Mouse (Mus musculus): ENCODE data around the gene Ufd1. TPM values are rescaled to one million over a fixed set of nuclear protein-coding genes. Genes with fewer than 3 reads are reported as not detected.

Ufd1 gene
- 10 to 100 TPM; 52.6 to 58.4 (median 55.9) TPM for total RNA-seq (2022)

- peak; percentile 94 for DNase-seq (ENCODE audit: low spot score)
Measured at GRCm38 (mm10) chr16:18811468-18812384, at the start of gene Ufd1, which contains the start of gene Cdc45. TSS of gene Ufd1 (plus strand) at chr16:18811779. TSS of gene Cdc45 (minus strand) at chr16:18811987.

DNA sequence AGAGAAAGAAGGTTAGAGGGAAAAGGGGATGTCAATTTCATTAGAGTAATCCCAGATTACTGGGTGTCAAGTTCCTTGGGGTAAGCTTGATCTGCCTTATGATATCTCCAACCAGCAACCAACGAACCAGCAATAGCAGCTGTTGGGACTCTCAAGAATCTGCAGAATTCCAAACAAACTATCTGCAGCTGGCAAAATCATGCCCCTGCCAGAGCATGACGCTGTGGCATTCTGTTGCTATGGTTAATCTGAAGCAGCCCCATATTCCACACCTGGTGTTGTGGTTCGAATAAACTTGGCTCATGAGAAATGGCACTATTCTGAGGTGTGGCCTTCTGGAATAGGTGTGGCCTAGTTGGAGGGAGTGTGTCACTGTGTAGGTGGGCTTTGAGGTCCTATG lies 48.6 kb upstream of the Ufd1 start:
- no peak for DNase-seq (ENCODE audit: low spot score)

DNA sequence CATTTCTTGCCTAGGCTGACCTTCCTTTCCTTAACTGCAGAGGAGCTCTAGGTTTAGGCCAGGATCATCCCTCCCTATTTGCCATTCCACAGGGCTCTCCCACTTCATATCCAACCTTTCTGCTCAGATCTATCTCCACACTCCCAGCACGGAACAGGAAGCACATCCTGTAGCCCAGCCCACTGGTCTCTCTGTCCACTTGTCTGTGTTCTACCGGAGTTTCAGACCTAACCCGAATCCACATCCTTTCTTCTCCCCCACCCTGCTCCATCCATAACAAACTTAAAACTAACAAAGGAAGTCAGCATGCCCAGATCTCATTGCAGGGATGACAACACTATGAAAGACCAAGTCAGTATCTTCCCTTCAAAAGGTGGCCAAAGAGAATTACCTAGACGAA lies 45.2 kb upstream of the Ufd1 start:
- DNase-seq (ENCODE audit: low spot score), result no peak

GRCm38 (mm10) chr16:18769501-18769900 lies 42.1 kb upstream of the Ufd1 start:
- DNase-seq (ENCODE audit: low spot score), result no peak

DNA sequence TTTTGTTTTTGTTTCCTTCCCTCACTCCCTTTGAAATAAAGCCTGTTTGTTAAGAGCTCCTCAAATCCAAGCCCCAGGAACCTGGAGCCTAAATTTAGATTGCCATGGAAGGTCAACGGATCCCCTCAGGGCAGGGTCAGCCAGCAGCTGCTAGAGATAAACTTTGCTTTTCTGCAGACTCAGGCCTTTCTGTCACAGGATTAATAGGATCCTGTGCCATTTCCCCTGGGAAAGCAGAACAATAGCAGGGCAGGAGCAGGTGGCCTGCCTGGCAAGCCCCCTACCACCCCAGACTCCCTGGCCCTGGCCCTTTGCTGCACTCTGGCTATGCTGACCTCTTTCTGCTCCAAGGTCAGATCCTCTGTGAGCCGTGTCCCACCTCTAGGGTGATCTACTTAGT lies 37.6 kb upstream of the Ufd1 start:
- DNase-seq (ENCODE audit: low spot score), result no peak

DNA sequence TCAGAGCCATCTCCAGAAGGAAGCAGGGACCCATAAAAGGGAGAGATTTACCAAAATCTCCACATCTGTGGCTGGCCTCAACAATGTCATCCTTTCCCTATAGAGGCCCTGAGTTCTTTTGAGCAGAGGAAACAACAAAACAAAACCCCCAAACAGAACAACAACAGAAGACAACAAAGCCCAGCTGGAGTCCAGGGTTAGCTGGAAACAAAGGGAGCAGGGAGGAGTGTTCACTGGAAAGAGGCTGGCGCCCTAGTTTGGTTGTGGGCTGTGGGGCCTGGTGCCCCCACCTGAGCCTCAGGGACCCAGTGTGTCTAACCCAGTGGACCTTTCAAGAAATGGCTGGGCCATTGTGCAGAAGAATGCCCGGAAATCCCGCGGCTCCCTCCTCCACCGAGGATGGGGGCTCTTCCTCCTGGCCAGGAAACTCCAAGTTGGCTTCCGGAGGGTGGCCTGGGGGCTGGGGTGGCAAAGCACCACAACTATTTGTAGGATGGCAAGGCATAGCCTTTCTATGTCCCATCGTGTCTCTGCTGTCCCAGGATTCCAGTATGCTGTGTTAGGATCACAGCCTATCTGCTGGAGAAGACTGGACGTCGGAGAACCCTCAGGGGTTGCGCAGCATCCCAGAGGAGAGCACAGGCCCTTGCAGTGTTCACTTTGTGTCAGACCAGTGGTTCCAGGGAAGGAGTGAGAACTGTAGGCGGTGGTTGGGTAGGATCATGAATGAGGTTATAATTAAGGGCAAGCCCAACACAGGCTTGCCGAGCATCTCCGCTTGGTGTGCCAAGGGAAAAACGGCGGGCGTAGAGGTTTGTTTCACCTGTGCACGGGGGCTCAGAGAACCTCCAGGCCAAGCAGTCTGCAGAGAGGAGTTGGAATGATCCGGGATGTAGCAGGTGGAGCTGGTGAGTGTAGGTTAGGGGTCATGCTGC lies 35.7 kb upstream of the Ufd1 start:
- DNase-seq (ENCODE audit: low spot score), result peak; percentile 77

DNA sequence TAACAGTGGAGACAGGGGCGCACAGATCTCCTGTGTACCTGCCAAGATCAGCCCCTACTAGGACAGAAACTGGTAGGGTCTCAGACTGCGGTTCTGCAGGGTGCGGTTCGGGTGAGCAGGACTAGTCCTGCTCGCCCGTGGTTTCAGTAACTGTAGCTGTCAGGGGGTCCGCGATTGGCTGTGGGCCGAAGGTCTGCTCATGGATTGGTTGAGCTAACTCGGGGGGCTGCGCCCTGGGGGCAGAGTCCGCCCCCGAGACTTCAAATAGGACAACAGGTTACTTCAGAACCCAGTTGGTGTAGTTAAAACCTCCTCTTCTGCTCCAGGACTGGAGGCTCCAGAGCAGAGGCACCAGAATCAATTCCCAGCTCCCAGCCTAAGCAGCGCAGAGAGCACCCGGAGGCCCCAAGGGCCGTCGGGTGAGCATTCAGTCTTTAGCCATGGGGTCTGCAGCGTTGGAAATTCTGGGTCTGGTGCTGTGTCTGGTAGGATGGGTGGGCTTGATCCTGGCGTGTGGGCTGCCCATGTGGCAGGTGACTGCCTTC lies 35.0 kb upstream of the Ufd1 start, which contains the start of gene Cldn5:
TSS of gene Cldn5 (plus strand) at position 292 of the 545 bp plus-strand sequence.
- DNase-seq (ENCODE audit: low spot score), result peak; percentile 79

- DNase-seq (ENCODE audit: low spot score), result no peak
Measured at GRCm38 (mm10) chr16:18777101-18778080, 34.2 kb upstream of the Ufd1 start.

DNA sequence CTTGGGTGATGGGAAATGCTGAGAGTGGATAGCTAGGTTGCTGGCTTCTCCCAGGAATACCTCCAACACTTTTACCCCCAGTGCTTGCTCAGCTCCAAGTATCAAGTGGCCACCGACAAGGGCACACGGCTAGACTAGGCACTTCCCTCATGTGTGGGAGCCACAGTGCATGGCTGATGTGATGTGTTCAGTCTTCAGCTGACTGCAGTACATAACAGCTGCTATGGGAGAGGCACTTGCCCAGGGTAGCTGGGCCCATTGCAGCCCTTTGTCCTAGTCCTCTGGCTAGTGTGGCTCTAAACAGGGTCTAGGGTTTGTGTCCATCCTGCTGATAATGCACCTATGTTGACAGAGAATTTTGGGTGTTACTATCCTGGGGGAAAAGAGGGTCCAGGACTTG lies 33.1 kb upstream of the Ufd1 start:
- DNase-seq (ENCODE audit: low spot score), result no peak

DNA sequence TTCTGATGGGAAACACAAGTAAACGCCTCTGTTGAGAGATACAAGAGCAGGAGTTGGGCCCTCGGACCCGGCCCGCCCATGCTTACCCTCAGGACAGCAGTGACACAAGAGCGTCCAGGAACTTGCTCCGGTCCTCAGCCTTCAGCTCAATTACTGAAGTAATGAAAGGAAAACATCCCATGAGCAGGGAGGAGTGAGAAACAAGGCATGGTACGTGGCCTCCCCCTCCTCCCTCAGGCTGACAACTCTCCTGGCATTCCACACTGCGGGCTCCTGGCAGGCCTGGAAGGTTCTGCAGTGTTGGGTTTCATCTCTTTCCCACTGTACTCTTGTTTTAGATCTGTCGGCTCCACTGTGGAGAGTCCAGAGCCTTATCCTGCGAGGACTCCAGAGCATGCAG lies 29.8 kb upstream of the Ufd1 start:
- DNase-seq (ENCODE audit: low spot score), result no peak

DNA sequence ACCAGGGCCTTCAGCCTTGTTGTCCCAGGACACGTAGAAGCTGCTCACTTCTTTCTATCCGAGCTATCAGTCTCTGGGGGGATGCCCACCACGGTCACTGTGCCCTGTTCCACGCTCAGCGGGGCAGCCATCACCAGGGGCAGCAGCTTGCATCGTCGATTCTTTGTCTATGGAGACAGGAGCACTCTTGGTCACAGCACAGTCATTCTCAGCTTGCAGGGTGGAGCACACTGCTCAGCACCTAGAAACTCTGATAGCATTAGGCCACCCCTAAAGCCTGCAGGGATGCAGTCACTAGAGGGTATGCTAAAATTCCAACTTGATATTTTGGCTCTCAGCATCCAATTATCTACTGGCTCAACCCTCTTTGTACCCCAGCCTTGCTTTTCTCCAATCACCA lies 26.6 kb upstream of the Ufd1 start:
- no peak for DNase-seq (ENCODE audit: low spot score)

GRCm38 (mm10) chr16:18785485-18785884 lies 26.1 kb upstream of the Ufd1 start:
- no peak for DNase-seq (ENCODE audit: low spot score)

GRCm38 (mm10) chr16:18786652-18787051 lies 24.9 kb upstream of the Ufd1 start:
- no peak for DNase-seq (ENCODE audit: low spot score)

- no peak for DNase-seq (ENCODE audit: low spot score)
Measured at GRCm38 (mm10) chr16:18788627-18789406, 22.8 kb upstream of the Ufd1 start.

- DNase-seq (ENCODE audit: low spot score), result no peak
Measured at GRCm38 (mm10) chr16:18795223-18795899, 16.2 kb upstream of the Ufd1 start.

- DNase-seq (ENCODE audit: low spot score), result no peak
Measured at GRCm38 (mm10) chr16:18796645-18797044, 14.9 kb upstream of the Ufd1 start.

GRCm38 (mm10) chr16:18798151-18798550 lies 13.4 kb upstream of the Ufd1 start:
- DNase-seq (ENCODE audit: low spot score), result no peak

DNA sequence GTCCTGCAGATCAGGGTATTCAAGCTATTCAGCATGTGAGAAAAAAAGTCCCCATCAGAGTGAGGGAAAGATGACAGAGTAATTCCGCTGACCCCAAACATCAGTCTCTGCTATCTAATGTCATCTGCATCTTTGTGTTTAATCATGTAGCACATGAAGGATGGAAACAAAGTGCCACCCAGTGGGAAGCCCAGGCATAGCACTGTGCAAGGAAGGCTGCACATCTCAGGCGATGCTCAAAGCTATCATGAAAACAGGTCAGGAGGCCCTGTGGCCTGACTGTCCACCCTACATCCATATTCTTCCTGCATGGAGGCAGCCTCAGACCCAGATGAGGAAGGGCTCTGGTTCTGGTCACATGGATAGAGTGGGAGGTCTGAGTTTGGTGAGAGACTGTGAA lies 12.7 kb upstream of the Ufd1 start:
- peak; percentile 66 for DNase-seq (ENCODE audit: low spot score)

DNA sequence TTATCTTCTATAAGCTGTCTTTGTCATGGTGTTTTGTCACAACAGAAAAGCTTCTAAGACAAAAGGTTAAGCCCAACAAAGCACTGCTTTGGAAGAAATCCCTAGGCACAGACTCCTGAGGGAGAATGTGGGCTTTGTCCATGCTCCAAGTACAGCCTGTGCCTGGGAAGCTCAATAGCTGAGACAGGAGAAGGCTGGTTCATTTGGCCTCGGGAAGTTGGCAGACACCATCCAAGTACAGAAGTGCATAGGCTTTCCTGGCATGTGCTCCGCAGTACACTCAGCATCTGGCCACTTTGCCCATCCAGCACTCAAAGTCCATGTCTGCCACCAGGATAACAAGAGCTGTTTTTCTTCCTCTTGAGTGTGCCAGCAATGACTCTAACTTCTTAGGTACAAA lies 5.8 kb upstream of the Ufd1 start:
- no peak for DNase-seq (ENCODE audit: low spot score)

Measured in heart, adult 8-10 months (tissue).